Mouse (Mus musculus) embryo, embryonic 10.5 days (tissue): ENCODE measurements around the gene Tbc1d23.
"Not testable (repeated sequence)": the region's sequence is repeated elsewhere in the genome, so short reads cannot be mapped to it uniquely, and the experiment has no call there.

Experiments used
- DNase-seq: peaks from one replicate; pipeline ENCODE4 v3.0.0-alpha.2; 2015; ENCODE audit warnings: low spot score

The Tbc1d23 gene

GRCm38 (mm10) chr16:57231089-57231936 is at the start of gene Tbc1d23:
Gene Tbc1d23, minus strand, starts transcription at chr16:57231504.
- DNase-seq: peak; percentile 99

GRCm38 (mm10) chr16:57280221-57281217 is 49.2 kb upstream of the Tbc1d23 start:
- DNase-seq: no peak

- no peak for DNase-seq
Observed at GRCm38 (mm10) chr16:57278976-57279626, 47.8 kb upstream of the Tbc1d23 start.

- no peak for DNase-seq
Observed at GRCm38 (mm10) chr16:57269751-57270150, 38.4 kb upstream of the Tbc1d23 start.

GRCm38 (mm10) chr16:57268058-57268841 is 36.9 kb upstream of the Tbc1d23 start:
- no peak for DNase-seq

- peak; percentile 7 for DNase-seq
Observed at GRCm38 (mm10) chr16:57267068-57267467, 35.8 kb upstream of the Tbc1d23 start.

- DNase-seq: no peak
Observed at GRCm38 (mm10) chr16:57260152-57260551, 28.8 kb upstream of the Tbc1d23 start.

GRCm38 (mm10) chr16:57259356-57260083 is 28.2 kb upstream of the Tbc1d23 start:
- DNase-seq: no peak

GRCm38 (mm10) chr16:57251589-57252421 is 20.5 kb upstream of the Tbc1d23 start:
- peak; percentile 42 for DNase-seq

GRCm38 (mm10) chr16:57250991-57251390 is 19.7 kb upstream of the Tbc1d23 start:
- DNase-seq: no peak

GRCm38 (mm10) chr16:57247464-57247863 is 16.2 kb upstream of the Tbc1d23 start:
- DNase-seq: no peak

GRCm38 (mm10) chr16:57246596-57246995 is 15.3 kb upstream of the Tbc1d23 start:
- DNase-seq: no peak

- DNase-seq: peak; percentile 87
Observed at GRCm38 (mm10) chr16:57243858-57244248, 12.5 kb upstream of the Tbc1d23 start.

- DNase-seq: peak; percentile 56
Observed at GRCm38 (mm10) chr16:57243205-57243857, 12.0 kb upstream of the Tbc1d23 start.

- no peak for DNase-seq
Observed at GRCm38 (mm10) chr16:57242857-57243204, 11.5 kb upstream of the Tbc1d23 start.

GRCm38 (mm10) chr16:57235871-57236510 is 4.7 kb upstream of the Tbc1d23 start:
- no peak for DNase-seq

GRCm38 (mm10) chr16:57231937-57232310 is 620 bp upstream of the Tbc1d23 start:
- DNase-seq: not testable (repeated sequence)

- DNase-seq: no peak
Observed at GRCm38 (mm10) chr16:57226444-57226843, 4.9 kb downstream of the Tbc1d23 start.

- no peak for DNase-seq
Observed at GRCm38 (mm10) chr16:57220361-57220760, 10.9 kb downstream of the Tbc1d23 start.
